Mouse (Mus musculus): ENCODE measurements around the gene Myh11.

Myh11 gene

DNA sequence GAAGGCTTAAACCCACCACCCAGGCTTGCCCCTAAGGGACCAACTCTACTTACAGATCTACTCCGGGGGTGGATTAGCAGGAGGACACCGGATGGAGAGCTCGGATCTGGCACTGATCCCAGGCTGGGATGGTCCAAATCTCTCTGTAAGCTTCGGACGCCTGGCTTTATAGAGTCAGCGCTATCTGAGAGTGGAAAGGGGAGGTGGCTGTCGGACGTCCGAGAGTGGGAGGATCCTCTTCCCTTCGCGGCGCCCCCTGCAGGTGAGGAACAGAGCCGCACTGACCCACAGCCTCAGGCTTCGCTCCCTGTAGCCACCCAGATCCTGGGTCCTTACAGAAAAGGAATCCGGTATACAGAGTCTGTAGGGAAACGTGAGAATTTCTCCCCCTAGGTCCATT lies at the start of gene Myh11:
Gene Myh11 (minus strand): TSS at position 150 of the 400 bp plus-strand sequence.
- DNase-seq = peak; percentile 44 to 51

DNA sequence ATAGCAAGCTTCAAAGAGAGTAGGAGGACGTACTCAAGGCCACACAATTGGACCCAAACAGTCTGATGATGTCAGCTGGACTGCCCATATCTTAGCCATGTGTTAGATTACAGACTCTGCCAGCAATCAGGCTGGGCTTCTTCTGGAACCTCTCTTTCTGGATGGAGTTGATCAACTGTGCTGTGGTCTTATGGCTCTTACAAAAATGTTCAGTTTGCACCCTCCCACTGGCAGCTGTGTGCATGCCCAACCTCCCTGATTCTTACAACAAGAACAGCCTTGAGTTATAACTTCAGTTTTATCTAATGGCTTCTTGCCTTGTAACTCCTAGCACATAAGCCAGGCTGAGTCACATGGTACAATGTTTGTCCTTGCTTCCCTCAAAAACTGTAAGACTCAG lies 37.0 kb upstream of the Myh11 start:
- no peak for DNase-seq

DNA sequence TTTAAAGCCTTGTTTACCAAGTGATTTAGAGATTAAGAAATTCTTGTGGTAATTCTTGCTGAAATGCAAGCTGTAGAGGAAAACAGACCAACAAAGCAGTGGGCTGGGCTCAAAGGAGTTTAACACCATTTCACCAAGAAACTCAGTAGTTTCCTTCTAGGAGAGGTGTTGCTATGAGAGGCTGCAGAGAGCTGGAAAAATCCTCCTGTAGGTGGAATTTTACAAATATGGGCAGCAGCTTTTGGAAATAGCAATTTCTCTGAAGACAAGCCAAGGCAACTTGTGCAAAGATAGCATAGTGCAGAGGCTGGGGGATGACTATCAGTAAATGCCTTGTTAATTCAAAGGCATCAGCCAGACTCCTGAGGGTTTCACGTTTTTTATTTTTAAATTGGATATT lies 29.3 kb upstream of the Myh11 start:
- no peak for DNase-seq

DNA sequence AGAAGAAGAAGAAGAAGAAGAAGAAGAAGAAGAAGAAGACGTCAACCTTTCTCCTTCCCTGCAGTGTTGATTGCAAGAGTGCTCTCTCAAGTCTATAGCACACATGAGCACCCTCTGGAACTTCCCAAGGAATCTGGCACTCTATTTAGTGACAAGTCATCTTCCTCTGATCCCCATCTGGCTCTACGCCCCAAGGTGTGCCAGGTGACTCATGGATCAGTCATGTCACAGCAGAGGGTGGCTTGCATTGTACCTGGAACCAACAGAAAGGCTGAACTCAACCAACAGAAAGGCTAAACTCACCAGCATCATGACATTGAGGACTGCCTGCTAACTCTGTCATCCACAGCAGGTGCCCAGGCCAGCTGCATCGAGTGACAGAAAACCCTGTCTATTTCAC lies 28.5 kb upstream of the Myh11 start:
- DNase-seq = no peak

DNA sequence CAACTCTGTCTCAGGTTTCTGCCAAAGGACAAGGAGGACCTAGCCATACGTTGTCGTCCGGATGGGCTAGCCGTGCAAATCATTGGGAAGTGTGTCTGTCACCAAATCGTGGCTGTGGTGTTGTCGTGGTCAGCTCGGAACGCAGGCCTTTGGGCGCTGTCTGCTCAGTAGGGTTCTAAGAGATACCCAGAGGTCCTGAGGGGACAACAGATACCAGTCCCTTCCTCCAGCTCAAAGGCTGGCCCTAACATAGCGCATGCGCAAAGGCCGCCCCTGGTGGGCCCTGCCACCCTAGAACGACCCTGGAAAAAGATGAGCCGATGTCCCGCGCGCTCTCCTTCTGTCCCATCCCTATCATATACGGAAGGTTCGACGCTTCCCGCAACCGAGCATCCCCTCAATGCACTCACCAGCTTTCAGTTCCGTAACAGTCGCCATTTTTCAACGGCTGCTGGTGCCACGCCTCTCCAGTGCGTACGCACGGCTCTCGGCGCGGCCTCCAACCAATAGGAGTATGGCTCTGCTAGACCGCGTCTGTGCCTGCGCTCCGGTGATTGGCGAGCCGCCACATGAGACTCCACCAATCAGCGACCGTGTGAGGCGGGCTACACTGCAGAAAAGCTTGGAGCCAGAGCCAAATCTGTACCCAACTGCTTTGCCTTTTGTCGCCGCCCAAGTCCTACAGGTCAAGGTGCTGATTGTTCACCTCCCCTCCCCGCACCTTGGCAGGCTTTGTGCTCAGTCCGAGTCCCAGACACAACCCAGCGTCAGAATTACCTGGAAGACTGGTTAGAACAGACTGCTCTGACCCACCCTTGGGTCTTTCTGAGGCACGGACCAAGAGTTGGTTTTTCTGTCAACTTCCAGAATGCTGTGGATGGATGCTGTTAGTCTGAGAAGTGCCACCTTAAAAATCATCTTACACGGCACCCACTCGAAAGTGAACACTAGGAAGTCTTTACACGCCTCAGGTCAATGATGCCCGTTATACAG lies 26.0 kb upstream of the Myh11 start, which contains the start of gene Fopnl:
Gene Fopnl (minus strand): TSS at position 522 of the 993 bp plus-strand sequence.
- peak; percentile 90 to 93 for DNase-seq

DNA sequence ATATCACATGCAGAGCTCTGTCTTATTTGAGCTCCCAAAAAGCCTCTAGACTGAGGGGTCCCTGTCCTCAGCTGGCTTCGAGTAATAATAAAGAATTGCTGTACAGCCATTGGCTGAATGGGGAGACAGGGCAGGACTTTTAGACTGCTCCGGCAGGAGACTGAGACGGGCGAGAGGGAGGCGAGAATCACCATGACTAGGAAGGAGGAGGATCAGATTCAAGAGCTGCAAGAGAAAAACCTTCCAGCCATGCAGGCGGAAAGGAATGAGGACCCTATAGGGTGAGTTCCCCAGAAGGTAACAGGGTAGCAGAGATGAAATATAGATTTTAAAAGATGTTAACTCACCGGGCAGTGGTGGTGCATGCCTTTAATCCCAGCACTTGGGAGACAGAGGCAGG lies 21.7 kb upstream of the Myh11 start:
- no peak for DNase-seq

DNA sequence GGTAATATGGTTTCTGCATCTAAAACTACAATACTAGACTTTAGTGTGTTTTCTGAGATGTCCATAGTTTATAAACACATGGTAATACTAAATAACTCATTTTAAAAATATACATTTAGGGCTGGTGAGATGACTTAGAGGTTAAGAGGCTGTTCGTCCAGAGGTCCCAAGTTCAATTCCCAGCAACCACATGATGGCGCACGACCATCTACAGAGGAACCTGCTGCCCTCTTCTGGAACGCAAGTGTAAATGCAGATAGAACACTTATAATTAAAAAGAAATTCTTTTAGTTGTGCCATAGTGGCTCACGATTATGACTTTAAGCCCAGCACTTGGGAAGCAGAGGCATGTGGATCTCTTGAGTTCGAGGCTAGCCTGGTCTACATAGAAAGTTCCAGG lies 20.2 kb upstream of the Myh11 start:
- peak; percentile 59 to 61 for DNase-seq

DNA sequence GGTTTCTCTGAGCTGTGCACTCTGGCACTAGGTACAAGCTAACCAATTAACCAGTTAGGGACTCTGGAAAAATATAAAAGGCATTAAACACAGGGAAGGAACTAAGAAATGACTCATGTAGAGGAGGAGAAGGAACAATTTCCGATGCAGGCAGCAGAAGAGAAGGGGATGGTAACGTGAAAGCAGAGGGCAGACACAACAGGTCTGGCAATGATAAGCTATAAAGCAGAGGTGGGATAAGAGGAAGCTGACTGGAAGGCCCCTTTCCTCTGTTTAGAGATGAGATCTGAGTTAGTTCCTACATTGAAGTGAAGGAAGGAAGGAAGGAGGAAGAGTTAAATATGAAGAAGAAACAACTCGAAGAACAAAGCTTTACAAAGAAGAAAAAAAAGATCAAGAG lies 18.7 kb upstream of the Myh11 start:
- no peak for DNase-seq

DNA sequence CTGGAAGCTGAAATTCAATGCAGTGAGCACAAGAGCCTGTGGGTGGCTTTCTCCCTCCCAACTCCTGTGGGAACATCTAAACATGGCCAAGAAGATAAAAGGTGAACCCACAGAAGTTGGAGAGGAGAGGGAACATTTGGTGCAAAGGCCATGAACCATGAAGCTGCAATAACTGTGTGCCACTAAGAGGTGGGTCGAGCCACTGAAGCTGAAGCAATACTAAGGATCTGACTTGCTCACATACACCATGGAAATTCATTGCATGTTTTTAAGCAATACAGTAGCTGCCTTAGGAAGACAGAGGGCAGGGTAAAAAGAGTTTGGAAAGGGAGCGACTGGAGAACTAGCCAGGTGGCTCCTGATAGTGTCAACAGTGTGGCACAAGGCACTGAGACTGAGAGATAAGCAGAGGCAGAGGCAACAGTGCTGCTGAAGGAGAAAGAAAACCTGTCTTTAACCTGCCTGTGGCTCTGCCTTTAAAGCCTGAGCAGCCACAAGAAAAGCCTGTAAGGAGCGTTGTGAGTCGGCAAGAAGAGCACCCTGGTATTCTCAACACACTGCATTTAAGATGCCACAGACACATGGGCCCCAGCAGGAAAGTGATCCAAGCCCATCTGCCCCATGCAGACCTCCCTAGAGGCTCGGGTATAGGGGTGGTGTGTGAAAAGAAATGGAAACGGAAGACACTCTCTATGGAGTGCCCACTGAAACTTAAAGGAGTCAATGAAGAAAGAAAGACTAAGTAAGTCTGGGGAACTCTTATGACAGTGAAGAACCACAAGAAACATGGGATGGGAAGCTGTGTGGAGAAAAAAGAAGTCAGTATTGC lies 17.3 kb upstream of the Myh11 start:
- no peak for DNase-seq

DNA sequence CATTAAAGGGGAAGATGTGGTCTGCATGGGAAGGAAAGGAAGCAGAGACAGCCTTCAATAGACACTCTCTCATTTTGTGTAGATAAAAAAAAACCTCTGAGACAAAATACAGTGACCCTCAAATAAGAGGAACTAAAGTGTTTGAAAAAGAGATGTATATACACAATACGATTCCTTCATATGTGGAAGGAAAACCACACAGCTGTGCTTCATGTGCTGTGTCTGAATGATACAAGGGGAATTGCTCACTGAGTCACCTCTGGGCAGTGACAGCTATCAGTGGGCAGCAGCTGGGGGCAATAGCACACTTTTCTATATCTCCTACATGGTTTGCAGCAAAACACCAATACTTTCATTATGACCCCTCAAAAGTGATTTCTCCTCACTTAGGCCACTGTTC lies 16.2 kb upstream of the Myh11 start:
- no peak for DNase-seq

DNA sequence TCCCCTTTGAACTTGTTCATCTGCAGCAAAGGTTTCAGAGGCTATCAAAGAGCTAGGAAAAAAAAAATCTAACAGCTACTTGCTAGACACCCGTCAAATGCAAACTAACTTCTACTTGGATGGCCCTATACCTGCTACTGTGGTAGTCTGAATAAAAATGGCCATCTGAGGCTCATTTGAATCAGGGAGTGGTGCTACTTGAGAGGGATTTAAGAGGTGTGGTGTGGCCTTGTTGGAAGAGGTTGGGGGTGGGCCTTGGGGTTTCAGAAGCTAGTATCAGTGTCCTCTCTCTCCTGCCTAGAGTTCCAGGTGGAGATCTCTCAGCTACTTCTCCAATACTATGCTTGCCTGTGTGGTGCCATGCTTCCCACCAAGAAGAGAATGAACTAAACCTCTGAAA lies 15.3 kb upstream of the Myh11 start:
- no peak for DNase-seq

DNA sequence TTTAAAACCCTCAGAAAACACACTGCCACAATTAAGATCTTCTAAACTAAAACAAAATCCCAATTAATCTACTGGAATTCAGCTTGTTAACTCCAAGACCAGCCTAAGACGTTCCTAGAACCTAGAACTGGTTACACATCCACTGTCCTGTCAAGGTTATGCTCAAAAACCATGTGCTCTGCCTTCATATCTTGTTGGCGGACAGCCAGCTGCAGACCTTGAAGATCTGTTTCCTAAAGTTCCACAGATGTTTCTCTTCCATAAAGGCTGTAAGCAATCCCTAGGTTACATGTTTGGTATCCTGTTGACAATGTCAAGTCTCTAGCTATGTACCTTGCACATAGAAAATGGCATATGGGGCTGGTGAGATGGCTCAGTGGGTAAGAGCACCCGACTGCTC lies 13.6 kb upstream of the Myh11 start:
- no peak for DNase-seq

DNA sequence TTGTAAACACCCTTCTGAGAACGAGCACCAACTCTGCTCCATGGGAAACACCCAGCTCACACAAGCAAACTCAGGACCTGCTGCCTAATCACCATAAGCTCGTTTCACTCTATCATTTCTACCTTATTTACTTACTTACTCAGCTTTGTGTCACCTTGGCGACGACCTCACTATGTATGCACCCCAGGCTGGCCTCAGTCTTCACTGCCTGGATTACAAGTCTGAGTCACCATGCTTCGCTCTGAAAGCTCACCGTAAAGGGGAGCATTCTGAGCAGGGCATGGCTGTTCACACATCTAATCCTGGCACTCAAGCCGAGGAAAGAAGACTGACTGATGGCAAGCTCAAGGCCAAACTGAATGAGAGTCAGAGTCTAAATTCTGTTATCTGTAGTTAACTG lies 12.5 kb upstream of the Myh11 start:
- no peak for DNase-seq

DNA sequence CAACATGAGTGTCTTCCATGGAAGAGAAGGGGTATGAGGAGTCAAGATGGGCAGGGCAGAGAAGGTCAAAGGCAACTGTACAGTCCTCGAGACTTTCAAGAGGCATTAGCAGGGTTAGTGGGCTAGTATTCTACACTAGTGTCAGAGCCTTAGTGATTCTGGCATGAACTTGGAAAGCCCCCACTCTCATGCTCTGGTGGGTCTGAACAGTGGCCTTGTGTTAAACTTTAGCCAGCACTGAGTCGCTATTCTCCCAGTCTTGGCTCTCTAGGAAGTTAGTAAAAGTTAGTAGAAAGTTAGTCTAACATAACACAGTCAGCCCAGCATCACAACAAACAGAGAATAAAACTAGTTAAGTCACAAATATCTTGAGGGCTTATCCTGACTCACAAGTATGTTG lies 12.0 kb upstream of the Myh11 start:
- DNase-seq = no peak

DNA sequence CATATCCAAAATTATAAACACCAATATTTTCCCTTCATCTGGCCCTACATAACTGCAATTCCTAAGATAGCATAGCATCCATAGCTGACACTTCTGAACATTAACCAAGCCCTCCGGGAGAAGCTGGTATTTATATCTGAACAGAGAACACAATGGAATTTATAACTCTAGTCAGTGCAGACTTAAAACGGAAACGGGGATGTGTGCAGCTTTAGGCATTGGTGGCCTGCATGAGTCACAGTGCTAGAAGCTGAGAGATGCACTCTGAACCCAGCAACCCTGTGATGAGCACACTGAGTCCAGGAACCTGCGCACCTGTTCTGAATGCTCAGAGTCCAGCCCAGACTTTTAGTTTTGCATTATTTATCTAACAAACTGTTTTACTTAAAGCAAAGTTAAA lies 7.3 kb upstream of the Myh11 start:
- no peak for DNase-seq

DNA sequence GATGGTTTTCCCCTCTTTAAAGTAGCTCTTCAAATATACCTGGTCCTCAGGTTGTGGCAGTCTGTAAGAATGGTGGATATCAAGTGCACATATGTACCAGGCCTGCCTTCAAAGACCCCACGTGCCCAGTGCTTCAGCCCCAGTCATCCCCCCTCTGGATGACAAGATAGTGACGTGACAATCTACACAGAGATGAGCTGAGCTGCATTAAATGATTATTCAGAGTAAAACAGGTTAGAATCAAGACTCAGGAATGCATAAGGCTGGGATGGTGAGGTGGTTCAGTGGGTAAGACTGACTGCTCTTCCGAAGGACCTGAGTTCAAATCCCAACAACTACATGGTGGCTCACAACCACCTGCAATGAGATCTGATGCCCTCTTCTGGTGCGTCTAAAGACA lies 6.6 kb upstream of the Myh11 start:
- no peak for DNase-seq

DNA sequence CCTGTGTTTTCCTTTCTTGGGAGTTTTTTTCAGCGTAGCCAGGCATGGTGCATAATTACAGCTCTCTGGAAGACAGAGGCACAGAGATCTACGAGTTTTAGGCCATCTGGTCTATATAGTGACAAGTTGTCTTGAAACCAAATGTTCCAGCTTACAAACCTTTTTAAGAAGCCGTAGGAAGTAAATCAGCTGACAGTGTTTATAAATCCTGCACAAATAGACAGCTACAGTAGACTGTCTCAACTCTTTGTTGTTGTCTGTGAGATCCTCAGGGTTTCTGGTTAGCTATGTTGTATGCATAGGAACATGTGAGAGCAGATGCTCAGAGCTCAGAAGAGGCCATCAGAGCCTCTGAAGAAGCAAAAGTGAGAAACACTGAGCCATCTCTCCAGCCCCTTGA lies 6.0 kb upstream of the Myh11 start:
- DNase-seq = no peak

DNA sequence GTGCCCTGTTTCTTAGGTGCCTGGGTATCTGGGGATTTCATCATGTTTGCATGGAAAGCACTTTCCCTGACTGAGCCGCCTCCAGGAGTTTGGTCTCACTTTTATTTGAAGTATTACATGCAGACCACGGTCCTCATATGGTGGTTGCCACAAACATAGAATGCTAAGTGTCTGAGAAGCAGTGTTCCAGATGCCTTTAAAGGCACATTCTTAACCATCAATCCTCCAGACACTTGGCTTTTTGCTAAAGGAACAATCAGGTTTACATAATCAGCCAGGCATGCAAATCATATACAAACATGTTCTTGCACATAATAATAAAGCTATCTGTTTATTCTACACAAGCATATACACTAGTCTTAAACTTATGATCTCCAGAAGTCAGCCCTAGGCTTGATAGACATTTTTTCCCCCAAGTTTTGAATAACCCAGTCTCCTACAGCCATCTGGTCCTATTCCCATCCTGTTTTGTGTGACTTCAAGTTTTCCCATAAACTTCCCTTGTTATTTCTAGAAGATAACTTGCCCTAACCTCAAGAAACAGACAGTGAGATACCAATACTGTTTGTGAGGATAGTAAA lies 5.5 kb upstream of the Myh11 start:
- DNase-seq = no peak

DNA sequence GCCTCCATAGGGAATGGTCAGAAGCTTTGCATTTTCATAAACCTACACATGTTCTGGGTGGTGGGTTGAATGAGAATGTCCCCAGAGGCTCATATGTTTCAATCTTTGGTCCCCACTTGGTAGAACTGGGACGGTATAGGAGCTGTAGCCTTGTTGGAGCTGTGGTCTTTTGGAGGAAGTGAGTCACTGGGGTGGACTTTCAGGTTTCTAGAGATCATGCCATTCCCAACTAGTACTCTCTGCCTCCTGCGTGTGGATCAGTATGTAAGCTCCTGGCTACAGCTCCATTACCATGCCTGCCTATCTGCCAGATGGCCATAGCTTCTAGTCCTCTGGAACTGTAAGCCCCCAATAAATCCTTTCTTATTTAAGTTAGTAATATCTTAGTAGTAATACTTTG lies 4.1 kb upstream of the Myh11 start:
- DNase-seq = no peak

DNA sequence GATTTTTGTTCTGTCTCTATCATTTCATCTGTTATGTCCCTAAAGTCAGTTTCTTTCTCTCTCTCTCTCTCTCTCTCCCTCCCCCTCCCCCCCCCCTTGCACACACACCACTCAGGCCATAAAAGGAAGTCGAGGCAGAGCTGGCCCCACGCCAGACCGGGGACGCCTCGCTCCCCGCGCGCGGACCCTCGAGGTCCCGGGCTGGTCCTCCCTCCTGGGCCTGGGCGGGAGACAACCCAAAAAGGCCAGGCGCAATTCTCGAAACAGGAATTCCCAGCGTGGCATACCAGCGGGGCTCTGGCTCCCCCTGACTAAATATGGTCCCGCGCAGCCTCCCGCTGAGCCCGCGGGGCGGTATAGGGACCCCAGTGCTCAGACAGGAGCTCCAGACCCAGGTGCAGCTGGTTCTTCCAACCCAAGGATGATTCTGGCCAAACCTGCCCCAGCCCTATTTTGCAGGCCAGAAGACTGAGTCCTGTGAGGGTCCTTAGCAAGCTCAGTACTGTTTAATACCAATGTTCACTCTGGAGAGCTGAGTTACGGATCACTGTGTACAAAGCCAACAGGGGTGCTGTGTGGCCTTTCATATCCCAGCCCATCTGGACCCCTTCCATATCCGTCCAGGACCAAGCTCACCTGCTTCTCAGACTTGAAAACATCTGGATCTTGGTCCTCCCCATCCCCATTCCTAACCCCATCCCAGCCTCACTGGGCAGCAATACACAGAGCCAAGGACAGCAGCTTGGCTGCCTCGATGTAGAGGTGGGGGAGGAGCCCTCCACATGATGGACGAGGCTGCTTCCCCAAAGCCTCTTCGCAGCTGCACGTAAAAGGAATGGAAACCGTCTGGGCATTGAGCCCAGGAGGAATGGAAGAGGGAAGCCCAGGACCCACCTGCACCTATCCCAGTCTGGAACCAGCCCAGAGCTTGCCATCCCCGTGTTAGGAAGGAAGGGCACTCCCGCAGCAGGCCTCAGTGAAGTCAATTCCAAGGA lies 1.3 kb upstream of the Myh11 start:
- no peak for DNase-seq

DNA sequence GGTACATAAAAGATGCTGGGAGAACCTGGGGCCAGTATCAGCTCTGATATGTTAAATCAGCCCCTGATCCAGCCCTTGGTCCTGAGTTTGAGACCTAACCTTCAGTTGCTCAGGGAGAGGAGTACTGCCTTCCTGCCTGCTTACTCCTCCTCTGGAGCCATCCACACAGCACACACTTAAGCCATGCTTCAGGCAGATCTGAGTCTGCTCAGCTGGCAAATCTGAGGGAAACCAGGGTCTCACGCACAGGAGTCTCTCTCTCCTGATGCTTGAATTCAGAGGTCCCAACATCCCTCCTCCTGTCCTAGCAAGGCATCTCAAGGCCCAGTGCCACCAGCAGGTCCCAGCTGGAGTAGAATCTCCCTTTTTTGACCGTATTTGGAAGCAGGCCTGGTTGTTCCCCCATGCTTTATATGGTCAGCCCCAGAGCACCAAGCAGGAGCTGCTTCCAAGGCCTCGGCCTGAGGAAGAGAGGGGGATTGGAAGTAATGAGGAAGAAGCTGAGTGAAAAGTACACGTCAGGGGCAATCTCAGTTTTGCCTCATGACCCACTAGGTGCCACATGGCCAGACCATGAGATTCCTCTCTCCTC lies 18.7 kb downstream of the Myh11 start:
- DNase-seq = no peak
